Mouse (Mus musculus) heart, embryonic 14.5 days (tissue): Measurements from ENCODE around the gene Sema5b. TPM values are rescaled to one million over a fixed set of nuclear protein-coding genes. Genes with fewer than 3 reads are reported as not detected.

Experiments used
- ATAC-seq: fragments of 200-750 bp; cut with Nextera tagmentation; 2 replicates; pipeline ENCODE4 v1.8.0; 2017; ENCODE audit warnings: low read depth, moderate TSS enrichment; ENCODE audit not compliant: insufficient number of reproducible peaks, insufficient read depth, low FRiP score
- H3K27ac ChIP-seq, 2 experiments: fragments of 200-500 bp in 1 of 2; fragments of 300-500 bp in 1 of 2; sonication (generic) in 1 of 2; replicated peaks in 1 of 2; 2 replicates each; pipeline ENCODE4 v1.5.1; 2012 to 2014; ENCODE audit warnings: low read depth in 2 of 2, low read length in 2 of 2, control low read depth in 1 of 2, mild to moderate bottlenecking in 1 of 2, mixed read lengths in 1 of 2; ENCODE audit not compliant: control insufficient read depth in 1 of 2, insufficient read depth in 1 of 2
- H3K27me3 ChIP-seq: fragments of 300-500 bp; sonication (generic); 2 replicates; pipeline ENCODE4 v1.6.1; 2014; ENCODE audit warnings: mild to moderate bottlenecking, low read length, control low read depth; ENCODE audit not compliant: control insufficient read depth, insufficient read depth
- H3K36me3 ChIP-seq: fragments of 300-500 bp; sonication (generic); 2 replicates; pipeline ENCODE4 v1.6.1; 2014; ENCODE audit warnings: mild to moderate bottlenecking, control low read depth, low read length, mixed read lengths; ENCODE audit not compliant: control insufficient read depth, insufficient read depth
- H3K4me1 ChIP-seq, 2 experiments: fragments of 200-500 bp in 1 of 2; fragments of 300-500 bp in 1 of 2; sonication (generic) in 1 of 2; 2 replicates each; pipeline ENCODE4 v1.6.1; 2012 to 2014; ENCODE audit warnings: low read length in 2 of 2, control low read depth in 1 of 2, mixed read lengths in 1 of 2; ENCODE audit not compliant: control insufficient read depth in 2 of 2, insufficient read depth in 2 of 2
- H3K4me2 ChIP-seq: fragments of 300-500 bp; sonication (generic); 2 replicates; pipeline ENCODE4 v1.6.1; 2014; ENCODE audit warnings: mild to moderate bottlenecking, low read length
- H3K4me3 ChIP-seq, 2 experiments: fragments of 200-500 bp in 1 of 2; fragments of 300-500 bp in 1 of 2; sonication (generic) in 1 of 2; 2 replicates each; pipeline ENCODE4 v1.5.1; 2012 to 2014; ENCODE audit warnings: low read length in 2 of 2, mild to moderate bottlenecking in 2 of 2, control low read depth in 1 of 2, low read depth in 1 of 2, moderate library complexity in 1 of 2; ENCODE audit not compliant: control insufficient read depth in 1 of 2, insufficient read depth in 1 of 2
- H3K9ac ChIP-seq: fragments of 300-500 bp; sonication (generic); 2 replicates; pipeline ENCODE4 v1.6.1; 2014; ENCODE audit warnings: mild to moderate bottlenecking, low read length
- H3K9me3 ChIP-seq: fragments of 300-500 bp; sonication (generic); 2 replicates; pipeline ENCODE4 v1.6.1; 2016; ENCODE audit warnings: low read length, control low read depth; ENCODE audit not compliant: control insufficient read depth
- WGBS: fragments of 180-500 bp; shearing (Covaris S2); extraction: QIAGEN DNeasy Blood & Tissue Kit; methylation state at CpG from one replicate; pipeline ENCODE4 v1.1.7; 2014; 5-methylcytosine and 5-hydroxymethylcytosine counted together
- polyA plus RNA-seq: library from polyadenylated mRNA; unstranded; fragments of >200 nt; fragmentation: Nextera tagmentation; extraction: Ambion mirVana; gene quantifications from 2 replicates; pipeline ENCODE4 v1.2.1, GENCODE M21; 2014

Sema5b gene
- polyA plus RNA-seq, 1 experiment from 2014 or later = 1.9 TPM

GRCm38 (mm10) chr16:35648862-35649261 lies 107.9 kb downstream of the Sema5b start:
- Histone ChIP-seq H3K36me3 (no peaks in the 10 kb centered on the region), H3K9me3 (no peaks in the 10 kb centered on the region), H3K9ac (no peak overlapping the region), H3K4me2 (no peak overlapping the region), H3K4me1 (no peaks in the 10 kb centered on the region), H3K4me3 (no peak overlapping the region), H3K27me3 (no peaks in the 10 kb centered on the region), H3K27ac (no peak overlapping the region)
- ATAC-seq = no peak
- 81% methylated on average over 4 of the region's 4 CpGs for WGBS

GRCm38 (mm10) chr16:35652206-35652605 lies 111.3 kb downstream of the Sema5b start:
- Histone ChIP-seq H3K27ac (no peak overlapping the region), H3K4me2 (no peak overlapping the region), H3K4me1 (no peaks in the 10 kb centered on the region), H3K4me3 (no peak overlapping the region), H3K9me3 (no peaks in the 10 kb centered on the region), H3K36me3 (no peaks in the 10 kb centered on the region), H3K27me3 (peaks cover 8% of the 10 kb centered on the region), H3K9ac (no peak overlapping the region)
- WGBS = 58% methylated on average over 6 of the region's 6 CpGs
- no peak for ATAC-seq

- H3K36me3 ChIP-seq = no peaks in the 10 kb centered on the region
- no peak overlapping the region for H3K9ac ChIP-seq
- no peak for ATAC-seq
- H3K4me3 ChIP-seq = no peak overlapping the region
- no peak overlapping the region for H3K27ac ChIP-seq
- no peaks in the 10 kb centered on the region for H3K4me1 ChIP-seq
- H3K27me3 ChIP-seq = peaks cover 9% of the 10 kb centered on the region
- no peaks in the 10 kb centered on the region for H3K9me3 ChIP-seq
- no peak overlapping the region for H3K4me2 ChIP-seq
- 85% methylated on average over 3 of the region's 3 CpGs for WGBS
These were observed 111.8 kb downstream of the Sema5b start for GRCm38 (mm10) chr16:35652706-35653105.

GRCm38 (mm10) chr16:35653951-35654350 lies 113.0 kb downstream of the Sema5b start:
- Histone ChIP-seq H3K27me3 (peaks cover 20% of the 10 kb centered on the region), H3K4me2 (no peak overlapping the region), H3K9ac (no peak overlapping the region), H3K4me1 (no peaks in the 10 kb centered on the region), H3K36me3 (no peaks in the 10 kb centered on the region), H3K9me3 (no peaks in the 10 kb centered on the region), H3K4me3 (no peak overlapping the region), H3K27ac (no peak overlapping the region)
- WGBS = 84% methylated on average over 5 of the region's 5 CpGs
- no peak for ATAC-seq

- Histone ChIP-seq H3K27ac (no peak overlapping the region), H3K4me1 (peaks cover 0 to 6% of the 10 kb centered on the region in 2 experiments; a peak in 2 of 4 replicates), H3K4me3 (peak overlapping the region; percentile 51 to 52), H3K27me3 (peaks cover 45% of the 10 kb centered on the region), H3K36me3 (no peaks in the 10 kb centered on the region), H3K9me3 (no peaks in the 10 kb centered on the region), H3K4me2 (peak overlapping the region; percentile 83), H3K9ac (peak overlapping the region; percentile 54)
- ATAC-seq = no peak
- WGBS = 4% methylated on average over 33 of the region's 36 CpGs
These were observed 119.3 kb downstream of the Sema5b start for GRCm38 (mm10) chr16:35660222-35660621.

- no peak for ATAC-seq
- H3K4me1 ChIP-seq = peaks cover 0 to 6% of the 10 kb centered on the region in 2 experiments; a peak in 2 of 4 replicates
- H3K27ac ChIP-seq = no peak overlapping the region
- no peak overlapping the region for H3K4me2 ChIP-seq
- WGBS = 87% methylated on average over 9 of the region's 9 CpGs
- no peaks in the 10 kb centered on the region for H3K36me3 ChIP-seq
- H3K4me3 ChIP-seq = no peak overlapping the region
- peaks cover 25% of the 10 kb centered on the region for H3K27me3 ChIP-seq
- H3K9me3 ChIP-seq = no peaks in the 10 kb centered on the region
- no peak overlapping the region for H3K9ac ChIP-seq
These were observed 123.0 kb downstream of the Sema5b start for GRCm38 (mm10) chr16:35663831-35664414.

GRCm38 (mm10) chr16:35664847-35665246 lies 123.9 kb downstream of the Sema5b start:
- Histone ChIP-seq H3K9me3 (no peaks in the 10 kb centered on the region), H3K9ac (no peak overlapping the region), H3K4me1 (peaks cover 0 to 3% of the 10 kb centered on the region in 2 experiments; a peak in 2 of 4 replicates), H3K4me2 (no peak overlapping the region), H3K36me3 (no peaks in the 10 kb centered on the region), H3K4me3 (no peak overlapping the region), H3K27me3 (peaks cover 17% of the 10 kb centered on the region), H3K27ac (no peak overlapping the region)
- no peak for ATAC-seq
- WGBS = 70% methylated on average over 4 of the region's 4 CpGs

- no peak overlapping the region for H3K9ac ChIP-seq
- H3K36me3 ChIP-seq = no peaks in the 10 kb centered on the region
- WGBS = 43% methylated on average over 8 of the region's 8 CpGs
- H3K4me1 ChIP-seq = peaks cover 11 to 14% of the 10 kb centered on the region in 2 experiments
- no peak overlapping the region for H3K4me3 ChIP-seq
- H3K27me3 ChIP-seq = no peaks in the 10 kb centered on the region
- H3K27ac ChIP-seq = no peak overlapping the region
- no peaks in the 10 kb centered on the region for H3K9me3 ChIP-seq
- no peak overlapping the region for H3K4me2 ChIP-seq
- ATAC-seq = no peak
These were observed 136.7 kb downstream of the Sema5b start for GRCm38 (mm10) chr16:35677511-35678113.
